Mouse (Mus musculus) lung, adult 2 months (tissue): Measurements from ENCODE around the gene Cdca5. TPM values are rescaled to one million over a fixed set of nuclear protein-coding genes. Genes with fewer than 3 reads are reported as not detected.

Experiments used
- DNase-seq: peaks from one replicate; pipeline ENCODE4 v3.0.0; 2022
- H3K4me1 ChIP-seq: fragments of 200-500 bp; 2 replicates; pipeline ENCODE4 v1.6.1; 2011; ENCODE audit warnings: low read length; ENCODE audit not compliant: control insufficient read depth, insufficient read depth
- H3K4me3 ChIP-seq: fragments of 200-500 bp; replicated peaks from 2 replicates; pipeline ENCODE3; 2011; ENCODE audit warnings: low read depth, mild to moderate bottlenecking, control low read depth, low read length; ENCODE audit errors: extremely low read depth
- CTCF ChIP-seq: fragments of 200-500 bp; IDR thresholded peaks from 2 replicates; pipeline ENCODE4 v1.5.1; 2011; ENCODE audit warnings: mild to moderate bottlenecking, low read length, control low read depth; ENCODE audit not compliant: insufficient read depth
- POLR2A ChIP-seq: fragments of 200-500 bp; IDR thresholded peaks from 2 replicates; pipeline ENCODE4 v1.6.1; 2011; ENCODE audit warnings: low read depth, mild to moderate bottlenecking, control low read depth, low read length, borderline replicate concordance; ENCODE audit errors: extremely low read depth
- WGBS: fragments of 180-500 bp; shearing (Covaris S2); methylation state at CpG from one replicate; pipeline ENCODE4 v1.1.7; 2018; 5-methylcytosine and 5-hydroxymethylcytosine counted together
- polyA plus RNA-seq: library from polyadenylated mRNA; depleted of rRNA; stranded (reverse); fragments of >200 nt; gene quantifications from 2 replicates; pipeline ENCODE4 v1.2.3, GENCODE M21; 2012

Gene Cdca5
- polyA plus RNA-seq, 1 experiment = 0.92 TPM

- DNase-seq = peak; percentile 36
- WGBS = 1% methylated on average over 44 of the region's 44 CpGs
Measured at GRCm38 (mm10) chr19:6061641-6062302, 23.0 kb upstream of the Cdca5 start.

GRCm38 (mm10) chr19:6062418-6062817, 22.4 kb upstream of the Cdca5 start:
- 44% methylated on average over 5 of the region's 5 CpGs for WGBS
- H3K4me1 ChIP-seq = peaks cover 19% of the 10 kb centered on the region
- peak overlapping the region; percentile 33 for H3K4me3 ChIP-seq
- no peak for DNase-seq
- TF ChIP-seq CTCF (no peak), POLR2A (no peak)

More at GRCm38 (mm10) chr19:6061641-6062302, 23.0 kb upstream of the Cdca5 start:
- H3K4me1 ChIP-seq = peaks cover 19% of the 10 kb centered on the region
- TF ChIP-seq POLR2A = peak; percentile 19; the same call in 1 of the 2 replicates
- TF ChIP-seq CTCF = no peak
- peak overlapping the region; percentile 94 for H3K4me3 ChIP-seq

- Histone ChIP-seq H3K4me1 (peaks cover 21% of the 10 kb centered on the region), H3K4me3 (no peak overlapping the region)
- WGBS = 93% methylated on average over 6 of the region's 6 CpGs
- no peak for DNase-seq
- no peak for TF ChIP-seq POLR2A
- no peak for TF ChIP-seq CTCF
Measured at GRCm38 (mm10) chr19:6063081-6063480, 21.7 kb upstream of the Cdca5 start.

GRCm38 (mm10) chr19:6066571-6066970, 18.2 kb upstream of the Cdca5 start:
- Histone ChIP-seq H3K4me1 (peaks cover 17% of the 10 kb centered on the region), H3K4me3 (no peak overlapping the region)
- TF ChIP-seq POLR2A = no peak
- TF ChIP-seq CTCF = no peak
- no peak for DNase-seq
- WGBS = 39% methylated on average over 5 of the region's 5 CpGs

- DNase-seq = peak; percentile 77
- Histone ChIP-seq H3K4me1 (peaks cover 12% of the 10 kb centered on the region), H3K4me3 (peak overlapping the region; percentile 11)
- WGBS = under 1% methylated on average over 30 of the region's 30 CpGs
- TF ChIP-seq CTCF (peak; percentile 80), POLR2A (peak; percentile 10; the same call in 1 of the 2 replicates)
Measured at GRCm38 (mm10) chr19:6067011-6067723, 17.6 kb upstream of the Cdca5 start.

GRCm38 (mm10) chr19:6067724-6068415, 16.9 kb upstream of the Cdca5 start, which contains the start of gene Tm7sf2:
TSS of gene Tm7sf2 (minus strand) at chr19:6068373.
- peaks cover 8% of the 10 kb centered on the region; the same call in 1 of the 2 replicates for H3K4me1 ChIP-seq

GRCm38 (mm10) chr19:6068951-6069350, 15.8 kb upstream of the Cdca5 start:
- TF ChIP-seq CTCF (no peak), POLR2A (no peak)
- peaks cover 8% of the 10 kb centered on the region; the same call in 1 of the 2 replicates for H3K4me1 ChIP-seq
- 74% methylated on average over 4 of the region's 4 CpGs for WGBS
- no peak overlapping the region for H3K4me3 ChIP-seq
- no peak for DNase-seq

More at GRCm38 (mm10) chr19:6067724-6068415, 16.9 kb upstream of the Cdca5 start, which contains the start of gene Tm7sf2:
- H3K4me3 ChIP-seq = peak within 1 kb of the TSS; percentile 47
- TF ChIP-seq CTCF (no peak), POLR2A (no peak)
- DNase-seq = peak; percentile 85
- 11% methylated on average over 33 of the region's 33 CpGs for whole genome bisulfite sequencing

GRCm38 (mm10) chr19:6069851-6070250, 14.9 kb upstream of the Cdca5 start:
- no peak for DNase-seq
- Histone ChIP-seq H3K4me3 (no peak overlapping the region), H3K4me1 (peaks cover 8% of the 10 kb centered on the region; the same call in 1 of the 2 replicates)
- 89% methylated on average over 10 of the region's 10 CpGs for WGBS
- no peak for TF ChIP-seq CTCF

GRCm38 (mm10) chr19:6070571-6071250, 14.1 kb upstream of the Cdca5 start:
- 89% methylated on average over 31 of the region's 31 CpGs for WGBS
- no peak for DNase-seq
- no peak for TF ChIP-seq POLR2A
- no peak for TF ChIP-seq CTCF

More at GRCm38 (mm10) chr19:6070571-6071250, 14.1 kb upstream of the Cdca5 start:
- Histone ChIP-seq H3K4me3 (no peak overlapping the region), H3K4me1 (peaks cover 8% of the 10 kb centered on the region; the same call in 1 of the 2 replicates)
